Mouse (Mus musculus): Measurements from ENCODE around the gene Itgad.

The Itgad gene

DNA sequence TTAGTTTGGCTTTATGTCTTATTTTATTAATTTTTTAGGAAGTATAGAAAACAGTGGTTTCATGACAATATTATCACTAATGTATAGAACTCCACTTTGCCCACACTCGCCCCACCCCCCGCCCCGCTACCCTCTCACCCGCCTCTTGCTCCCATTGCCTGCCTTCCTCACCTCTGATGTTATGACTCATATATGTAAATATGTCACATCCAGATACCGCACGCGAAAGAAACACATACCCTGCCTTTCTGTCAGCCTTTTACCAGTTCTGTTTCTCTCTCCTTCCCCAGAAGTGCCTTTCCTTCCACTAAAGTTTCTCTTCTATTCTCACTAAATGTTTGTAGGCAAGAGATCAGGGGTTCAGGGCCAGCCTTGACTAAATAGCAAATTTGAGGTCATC is 12.2 kb downstream of the Itgad start:
- in situ Hi-C loops (cut with MboI; ENCODE audit: low pct_unique_long_range_greater_than_20kb in 1 of 2, low sequenced_read_pairs in 2 of 2, unreplicated experiment in 1 of 2) = no loop called here

DNA sequence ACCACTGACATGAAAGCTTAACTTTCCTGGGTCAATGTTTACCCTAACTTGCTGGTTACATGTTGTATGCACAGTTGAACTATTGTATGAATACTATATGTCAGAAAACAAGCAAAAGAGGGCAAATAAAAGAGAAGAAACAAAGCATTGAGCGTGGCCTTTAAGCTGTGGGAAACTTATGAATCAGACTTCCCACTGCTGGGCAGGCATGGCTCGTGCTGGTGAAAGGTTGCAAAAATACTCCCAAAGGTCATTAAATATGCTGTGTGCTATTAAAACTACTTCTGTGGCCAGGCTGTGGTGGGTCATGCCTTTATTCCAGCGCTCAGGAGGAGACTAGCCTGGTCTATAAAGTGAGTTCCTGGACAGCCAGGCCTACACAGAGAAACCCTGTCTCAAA is 15.8 kb downstream of the Itgad start:
- in situ Hi-C loops (cut with MboI; ENCODE audit: low pct_unique_long_range_greater_than_20kb in 1 of 2, low sequenced_read_pairs in 2 of 2, unreplicated experiment in 1 of 2) = no loop called here

- in situ Hi-C loops (cut with MboI; ENCODE audit: low pct_unique_long_range_greater_than_20kb in 1 of 2, low sequenced_read_pairs in 2 of 2, unreplicated experiment in 1 of 2) = no loop called here
Measured at GRCm38 (mm10) chr7:128178385-128178784, 24.2 kb downstream of the Itgad start.

- in situ Hi-C loops (cut with MboI; ENCODE audit: low pct_unique_long_range_greater_than_20kb in 1 of 2, low sequenced_read_pairs in 2 of 2, unreplicated experiment in 1 of 2) = no loop called here
Measured at GRCm38 (mm10) chr7:128180126-128180525, 25.9 kb downstream of the Itgad start.

GRCm38 (mm10) chr7:128180546-128180945 is 26.4 kb downstream of the Itgad start:
- in situ Hi-C loops (cut with MboI; ENCODE audit: low pct_unique_long_range_greater_than_20kb in 1 of 2, low sequenced_read_pairs in 2 of 2, unreplicated experiment in 1 of 2) = no loop called here

DNA sequence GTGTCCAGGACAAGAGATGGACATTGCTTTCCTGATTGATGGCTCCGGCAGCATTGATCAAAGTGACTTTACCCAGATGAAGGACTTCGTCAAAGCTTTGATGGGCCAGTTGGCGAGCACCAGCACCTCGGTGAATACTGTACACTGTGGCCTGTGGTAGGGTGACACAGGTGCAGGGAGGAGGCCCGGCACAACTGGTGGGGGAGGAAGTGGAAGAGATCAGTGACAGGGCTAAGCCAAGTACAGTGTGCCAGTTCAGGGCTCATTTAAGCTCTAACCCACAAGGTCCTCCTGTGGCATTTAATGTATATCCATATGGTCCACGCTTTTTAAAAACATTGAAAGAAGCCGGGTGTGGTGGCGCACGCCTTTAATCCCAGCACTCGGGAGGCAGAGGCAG is 27.5 kb downstream of the Itgad start:
- in situ Hi-C loops (cut with MboI; ENCODE audit: low pct_unique_long_range_greater_than_20kb in 1 of 2, low sequenced_read_pairs in 2 of 2, unreplicated experiment in 1 of 2) = no loop called here

GRCm38 (mm10) chr7:128201607-128202006 is 47.4 kb downstream of the Itgad start:
- in situ Hi-C loops (cut with MboI; ENCODE audit: low pct_unique_long_range_greater_than_20kb in 1 of 2, low sequenced_read_pairs in 2 of 2, unreplicated experiment in 1 of 2) = loop anchor here (5.0 to 10.0 kb wide), 2 partner anchors 179 to 187 kb away; no protein-coding TSS in a partner anchor

DNA sequence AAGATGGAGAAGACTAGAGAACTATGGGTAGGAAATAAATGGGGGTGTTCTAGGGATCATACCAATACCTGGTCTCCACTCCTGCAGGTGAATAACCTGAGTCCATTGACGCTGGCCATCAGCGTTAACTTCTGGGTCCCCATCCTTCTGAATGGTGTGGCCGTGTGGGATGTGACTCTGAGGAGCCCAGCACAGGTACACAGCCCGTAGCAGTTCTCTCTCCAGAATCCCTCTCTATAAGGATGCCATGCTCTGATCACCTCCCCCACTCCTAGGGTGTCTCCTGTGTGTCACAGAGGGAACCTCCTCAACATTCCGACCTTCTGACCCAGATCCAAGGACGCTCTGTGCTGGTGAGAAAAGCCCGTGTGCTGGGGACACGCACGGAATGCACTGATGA is 48.9 kb downstream of the Itgad start:
- in situ Hi-C loops (cut with MboI; ENCODE audit: low pct_unique_long_range_greater_than_20kb in 1 of 2, low sequenced_read_pairs in 2 of 2, unreplicated experiment in 1 of 2) = loop anchor here (5.0 to 10.0 kb wide), 2 partner anchors 181 to 188 kb away; no protein-coding TSS in a partner anchor

GRCm38 (mm10) chr7:128204179-128204578 is 50.0 kb downstream of the Itgad start:
- in situ Hi-C loops (cut with MboI; ENCODE audit: low pct_unique_long_range_greater_than_20kb in 1 of 2, low sequenced_read_pairs in 2 of 2, unreplicated experiment in 1 of 2) = loop anchor here (5.0 to 10.0 kb wide), 2 partner anchors 182 to 189 kb away; no protein-coding TSS in a partner anchor

GRCm38 (mm10) chr7:128205695-128206094 is 51.5 kb downstream of the Itgad start:
- in situ Hi-C loops (cut with MboI; ENCODE audit: low pct_unique_long_range_greater_than_20kb in 1 of 2, low sequenced_read_pairs in 2 of 2, unreplicated experiment in 1 of 2) = loop anchor here in 1 of 2 experiments (10.0 kb wide), 1 partner anchor 191 kb away; no protein-coding TSS in a partner anchor

DNA sequence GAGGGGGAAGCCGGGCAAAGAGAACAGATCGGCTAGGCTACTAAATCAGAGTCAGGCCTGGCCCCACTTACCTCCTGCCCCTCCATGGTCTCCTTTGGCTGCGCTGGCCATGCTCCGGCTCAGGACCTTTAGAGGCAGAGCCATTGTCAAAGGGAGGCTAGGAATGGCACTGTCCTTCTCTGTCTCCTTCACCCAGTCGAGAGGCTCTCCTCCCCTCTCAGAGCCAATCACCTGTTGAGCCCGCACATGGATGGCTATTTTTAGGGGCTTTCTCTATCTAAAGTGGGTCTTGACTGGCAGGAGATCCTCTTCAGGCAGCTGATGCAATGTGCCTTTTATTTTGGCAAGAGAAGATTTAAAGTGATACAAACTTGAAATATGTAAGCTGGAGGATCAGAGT is 52.0 kb downstream of the Itgad start, which contains the start of gene Cox6a2:
TSS of gene Cox6a2 (minus strand) at position 236 of the 400 bp plus-strand sequence.
- in situ Hi-C loops (cut with MboI; ENCODE audit: low pct_unique_long_range_greater_than_20kb in 1 of 2, low sequenced_read_pairs in 2 of 2, unreplicated experiment in 1 of 2) = loop anchor here in 1 of 2 experiments (10.0 kb wide), 1 partner anchor 191 kb away; no protein-coding TSS in a partner anchor

GRCm38 (mm10) chr7:128208187-128208586 is 54.0 kb downstream of the Itgad start:
- in situ Hi-C loops (cut with MboI; ENCODE audit: low pct_unique_long_range_greater_than_20kb in 1 of 2, low sequenced_read_pairs in 2 of 2, unreplicated experiment in 1 of 2) = loop anchor here in 1 of 2 experiments (10.0 kb wide), 1 partner anchor 193 kb away; no protein-coding TSS in a partner anchor

GRCm38 (mm10) chr7:128209826-128210225 is 55.6 kb downstream of the Itgad start:
- in situ Hi-C loops (cut with MboI; ENCODE audit: low pct_unique_long_range_greater_than_20kb in 1 of 2, low sequenced_read_pairs in 2 of 2, unreplicated experiment in 1 of 2) = loop anchor here in 1 of 2 experiments (10.0 kb wide), 1 partner anchor 195 kb away; no protein-coding TSS in a partner anchor

GRCm38 (mm10) chr7:128219952-128220351 is 65.8 kb downstream of the Itgad start:
- in situ Hi-C loops (cut with MboI; ENCODE audit: low pct_unique_long_range_greater_than_20kb in 1 of 2, low sequenced_read_pairs in 2 of 2, unreplicated experiment in 1 of 2) = no loop called here

- in situ Hi-C loops (cut with MboI; ENCODE audit: low pct_unique_long_range_greater_than_20kb in 1 of 2, low sequenced_read_pairs in 2 of 2, unreplicated experiment in 1 of 2) = no loop called here
Measured at GRCm38 (mm10) chr7:128220936-128221335, 66.8 kb downstream of the Itgad start.

DNA sequence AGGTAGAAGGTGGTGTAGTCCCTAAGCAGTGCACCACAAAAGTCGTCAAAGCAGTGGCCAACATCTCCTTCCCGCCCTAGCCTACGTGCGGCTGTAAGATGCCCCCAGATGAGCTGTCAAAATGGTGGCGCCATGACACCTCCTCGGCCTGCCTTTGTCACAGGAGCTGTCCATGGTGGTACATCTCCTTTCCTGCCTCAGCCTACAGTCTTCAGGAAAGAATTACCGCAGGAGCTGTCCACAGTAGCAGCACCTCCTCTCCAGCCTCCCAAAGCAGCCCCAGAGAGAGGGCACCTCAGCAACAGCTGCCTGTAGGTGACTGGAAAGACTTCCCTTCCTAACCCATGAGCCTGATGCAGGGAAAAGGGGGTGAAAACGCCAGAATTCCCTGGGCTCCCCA is 77.6 kb downstream of the Itgad start:
- in situ Hi-C loops (cut with MboI; ENCODE audit: low pct_unique_long_range_greater_than_20kb in 1 of 2, low sequenced_read_pairs in 2 of 2, unreplicated experiment in 1 of 2) = no loop called here

GRCm38 (mm10) chr7:128234796-128235195 is 80.6 kb downstream of the Itgad start:
- in situ Hi-C loops (cut with MboI; ENCODE audit: low pct_unique_long_range_greater_than_20kb in 1 of 2, low sequenced_read_pairs in 2 of 2, unreplicated experiment in 1 of 2) = no loop called here

- in situ Hi-C loops (cut with MboI; ENCODE audit: low pct_unique_long_range_greater_than_20kb in 1 of 2, low sequenced_read_pairs in 2 of 2, unreplicated experiment in 1 of 2) = no loop called here
Measured at GRCm38 (mm10) chr7:128235481-128235880, 81.3 kb downstream of the Itgad start.

- in situ Hi-C loops (cut with MboI; ENCODE audit: low pct_unique_long_range_greater_than_20kb in 1 of 2, low sequenced_read_pairs in 2 of 2, unreplicated experiment in 1 of 2) = no loop called here
Measured at GRCm38 (mm10) chr7:128236426-128236825, 82.2 kb downstream of the Itgad start.

GRCm38 (mm10) chr7:128236856-128237592 is 82.8 kb downstream of the Itgad start, which contains the start of gene Armc5:
TSS of gene Armc5 (plus strand) at chr7:128237342.
- in situ Hi-C loops (cut with MboI; ENCODE audit: low pct_unique_long_range_greater_than_20kb in 1 of 2, low sequenced_read_pairs in 2 of 2, unreplicated experiment in 1 of 2) = no loop called here

Data from mouse embryonic stem cell (cell line).